Mouse (Mus musculus): ENCODE measurements around the gene Cep290. TPM values are rescaled to one million over a fixed set of nuclear protein-coding genes. Genes with fewer than 3 reads are reported as not detected.
A peak's percentile ranks its signal among the peaks of the same experiment; 100 is the strongest.

Gene Cep290
- total RNA-seq, 1 experiment from 2014 or later: 28.5 TPM

- peak; percentile 3; the same call in 1 of the 2 replicates for ATAC-seq (replicated peaks; ENCODE audit: low read depth, poor library complexity, severe bottlenecking)
Measured at GRCm38 (mm10) chr10:100588524-100588923, 101.2 kb downstream of the Cep290 start.

GRCm38 (mm10) chr10:100588932-100589388 is 101.6 kb downstream of the Cep290 start:
- ATAC-seq (replicated peaks; ENCODE audit: low read depth, poor library complexity, severe bottlenecking): peak; percentile 98

- no peak for ATAC-seq (replicated peaks; ENCODE audit: low read depth, poor library complexity, severe bottlenecking)
Measured at GRCm38 (mm10) chr10:100590323-100590722, 103.0 kb downstream of the Cep290 start, which contains the start of the genes 4930430F08Rik and 1700017N19Rik. Gene 4930430F08Rik, minus strand, starts transcription at chr10:100590423. Gene 1700017N19Rik, plus strand, starts transcription at chr10:100590484.

- ATAC-seq (replicated peaks; ENCODE audit: low read depth, poor library complexity, severe bottlenecking): no peak
Measured at GRCm38 (mm10) chr10:100598339-100598738, 111.0 kb downstream of the Cep290 start.

- ATAC-seq (replicated peaks; ENCODE audit: low read depth, poor library complexity, severe bottlenecking): no peak
Measured at GRCm38 (mm10) chr10:100603511-100603910, 116.2 kb downstream of the Cep290 start.

GRCm38 (mm10) chr10:100604254-100604653 is 116.9 kb downstream of the Cep290 start:
- peak; percentile 68; the same call in 1 of the 2 replicates for ATAC-seq (replicated peaks; ENCODE audit: low read depth, poor library complexity, severe bottlenecking)

GRCm38 (mm10) chr10:100617233-100617903 is 130.0 kb downstream of the Cep290 start:
- ATAC-seq (replicated peaks; ENCODE audit: low read depth, poor library complexity, severe bottlenecking): no peak

- ATAC-seq (replicated peaks; ENCODE audit: low read depth, poor library complexity, severe bottlenecking): no peak
Measured at GRCm38 (mm10) chr10:100619474-100619873, 132.1 kb downstream of the Cep290 start.

- no peak for ATAC-seq (replicated peaks; ENCODE audit: low read depth, poor library complexity, severe bottlenecking)
Measured at GRCm38 (mm10) chr10:100620040-100620439, 132.7 kb downstream of the Cep290 start.

- ATAC-seq (replicated peaks; ENCODE audit: low read depth, poor library complexity, severe bottlenecking): no peak
Measured at GRCm38 (mm10) chr10:100622494-100622893, 135.1 kb downstream of the Cep290 start.

Other genes with a start within 250 kb of the Cep290 start
- not detected in 2 replicates for gene Gm4301, start 151.9 kb upstream of the Cep290 start, total RNA-seq (2017)
- not detected in 2 replicates for gene Gm4302, start 146.7 kb upstream of the Cep290 start, total RNA-seq (2017)
- gene Gm4303, start 141.6 kb upstream of the Cep290 start, total RNA-seq (2017): not detected in 2 replicates
- not detected in 2 replicates for gene Gm4305, start 136.5 kb upstream of the Cep290 start, total RNA-seq (2017)
- not detected in 2 replicates for gene Gm4307, start 126.2 kb upstream of the Cep290 start, total RNA-seq (2017)
- gene Gm4312, start 105.0 kb upstream of the Cep290 start, total RNA-seq (2017): not detected in 2 replicates
- gene Tmtc3, start 208 bp upstream of the Cep290 start, total RNA-seq (2017): 9.6 and 11.3 TPM in 2 replicates
- gene 4930430F08Rik, start 102.9 kb downstream of the Cep290 start, total RNA-seq (2017): 15.1 and 22.5 TPM in 2 replicates
- gene 1700017N19Rik, start 102.9 kb downstream of the Cep290 start, total RNA-seq (2017): not detected in 2 replicates